Mouse (Mus musculus) fibroblast of lung, adult 2 months (primary cell): ENCODE measurements around the gene Srsf6.

Experiments used
- DNase-seq: peaks from one replicate; pipeline ENCODE4 v3.0.0-alpha.2; 2011; ENCODE audit warnings: low read depth

Srsf6 gene

GRCm38 (mm10) chr2:162932706-162933105 is 1.4 kb downstream of the Srsf6 start:
- DNase-seq: no peak

DNA sequence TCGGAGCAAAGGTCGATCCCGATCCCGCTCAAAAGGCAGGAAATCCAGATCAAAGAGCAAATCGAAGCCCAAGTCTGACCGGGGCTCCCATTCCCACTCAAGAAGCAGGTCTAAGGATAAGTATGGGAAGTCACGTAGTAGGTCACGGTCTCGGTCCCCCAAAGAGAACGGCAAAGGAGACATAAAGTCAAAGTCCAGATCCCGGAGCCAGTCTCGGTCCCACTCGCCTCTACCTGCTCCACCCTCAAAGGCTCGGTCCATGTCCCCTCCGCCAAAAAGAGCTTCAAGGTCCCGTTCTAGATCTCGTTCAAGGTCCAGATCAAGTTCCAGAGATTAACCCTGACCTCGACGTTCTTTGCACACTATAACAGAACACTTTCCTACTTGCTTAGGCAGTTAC is 3.1 kb downstream of the Srsf6 start:
- no peak for DNase-seq

GRCm38 (mm10) chr2:162935700-162936099 is 4.4 kb downstream of the Srsf6 start:
- DNase-seq: no peak

DNA sequence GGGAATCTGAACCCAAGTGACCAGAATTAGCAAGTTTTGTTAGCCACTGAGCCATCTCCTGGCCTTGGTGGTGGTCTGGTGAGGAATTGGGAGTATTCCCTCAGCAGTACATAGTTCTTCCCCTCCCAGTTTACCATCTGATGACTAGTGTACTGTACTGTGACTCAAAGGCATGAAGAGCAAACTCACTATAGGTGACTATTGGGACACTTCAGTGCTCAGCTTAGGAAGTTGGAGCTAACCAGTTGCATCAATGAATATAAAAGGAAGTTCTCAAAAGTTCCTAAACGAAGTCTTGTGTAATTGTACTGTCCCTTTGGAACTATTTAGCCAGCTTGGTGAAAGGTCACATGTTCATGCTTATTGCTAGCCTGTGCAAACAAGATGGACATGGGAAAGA is 8.2 kb downstream of the Srsf6 start:
- DNase-seq: no peak

DNA sequence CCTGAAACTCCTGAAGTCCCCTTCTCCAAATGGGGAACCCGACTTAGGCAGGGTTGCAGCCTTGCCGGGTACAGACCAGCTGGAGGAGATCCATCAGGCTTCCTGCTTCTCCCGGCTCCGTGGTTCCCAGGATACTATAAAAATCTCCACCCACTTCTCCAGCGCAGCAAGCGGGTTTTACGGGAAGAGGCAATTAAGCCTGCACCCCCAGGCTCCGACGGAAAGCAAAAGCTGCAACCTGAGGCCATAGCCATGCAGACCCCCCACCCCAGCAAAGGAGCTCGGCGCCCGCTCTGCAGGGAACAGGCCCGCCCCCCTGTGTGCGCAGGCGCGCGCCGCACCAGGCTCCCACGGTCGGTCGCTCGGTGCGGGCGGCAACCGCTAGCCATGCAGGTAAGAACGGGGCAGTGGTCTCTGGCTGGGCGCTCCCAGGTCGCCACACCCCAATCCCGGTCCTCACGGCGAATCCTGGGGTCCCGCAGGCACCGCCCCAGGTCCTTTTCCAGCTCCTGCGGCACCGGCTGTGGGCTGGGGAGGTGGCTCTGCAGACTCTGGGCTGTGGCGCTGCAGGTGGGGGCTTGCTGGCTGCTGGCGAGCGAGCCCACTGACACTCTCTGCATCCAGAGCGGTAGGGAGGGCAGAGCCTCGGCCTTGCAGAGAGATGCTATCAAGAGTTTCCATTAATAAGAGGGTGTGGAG is 12.0 kb downstream of the Srsf6 start, which contains the start of gene L3mbtl1:
L3mbtl1 (plus strand) TSS at position 325 of the 699 bp plus-strand sequence.
- DNase-seq: no peak

DNA sequence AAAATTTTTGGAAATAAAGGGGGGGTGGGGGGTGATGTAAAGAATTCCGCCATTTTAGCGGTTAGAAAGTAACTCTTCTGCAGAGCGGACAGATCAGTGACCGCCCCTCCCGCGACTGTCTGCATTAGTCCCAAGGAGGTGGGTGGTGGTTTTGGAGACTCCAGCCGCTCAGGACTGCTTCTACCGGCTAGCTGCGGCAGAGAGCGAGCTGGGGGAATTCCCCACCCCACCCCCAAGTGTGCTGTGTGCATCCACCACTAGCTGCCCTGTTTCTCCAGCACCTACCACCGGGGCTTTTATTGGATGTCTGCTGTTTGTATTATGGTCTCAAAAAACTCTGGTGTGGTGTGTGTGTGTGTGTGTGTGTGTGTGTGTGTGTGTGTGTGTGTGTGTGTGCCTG is 12.6 kb downstream of the Srsf6 start:
- DNase-seq: no peak

DNA sequence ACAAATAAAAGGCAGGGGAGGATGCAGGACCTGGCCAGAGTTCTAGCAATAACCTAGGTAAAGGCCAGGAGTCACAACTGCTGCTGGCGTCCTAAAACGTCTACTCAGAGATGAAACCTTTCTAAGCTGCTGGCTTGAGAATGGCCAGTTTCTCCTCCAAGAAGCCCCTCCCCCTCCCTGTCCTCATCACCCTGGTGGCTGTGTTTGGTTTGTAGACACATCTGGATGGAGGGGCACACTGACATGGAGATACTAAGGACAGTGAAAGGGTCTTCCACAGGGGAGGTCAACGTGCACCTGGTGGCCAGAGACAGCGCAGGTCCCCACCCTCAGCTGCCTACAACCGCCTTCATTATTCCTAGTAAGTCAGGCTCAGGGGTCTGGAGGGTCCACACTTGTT is 15.6 kb downstream of the Srsf6 start:
- no peak for DNase-seq

DNA sequence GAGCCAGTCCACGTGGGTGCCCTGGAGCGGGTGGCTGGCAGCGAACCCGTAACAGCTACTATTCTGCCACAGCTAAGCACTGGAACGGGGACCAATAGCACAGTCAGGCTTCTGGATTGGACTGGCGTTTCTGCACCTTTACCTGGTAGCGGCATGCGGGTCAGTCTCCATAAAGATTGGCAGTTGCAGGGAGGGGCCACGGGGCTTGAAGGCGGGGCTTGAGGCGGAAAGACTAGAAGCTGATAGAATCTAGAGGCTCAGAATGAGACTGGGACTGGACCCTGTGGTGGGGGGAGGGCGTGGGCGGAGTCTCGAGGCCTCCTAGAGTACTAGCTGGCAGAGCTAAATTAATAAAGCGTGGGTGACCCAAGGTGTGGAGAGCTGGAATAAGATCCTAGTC is 16.4 kb downstream of the Srsf6 start:
- no peak for DNase-seq

- no peak for DNase-seq
Measured at GRCm38 (mm10) chr2:162948221-162948620, 16.9 kb downstream of the Srsf6 start.

DNA sequence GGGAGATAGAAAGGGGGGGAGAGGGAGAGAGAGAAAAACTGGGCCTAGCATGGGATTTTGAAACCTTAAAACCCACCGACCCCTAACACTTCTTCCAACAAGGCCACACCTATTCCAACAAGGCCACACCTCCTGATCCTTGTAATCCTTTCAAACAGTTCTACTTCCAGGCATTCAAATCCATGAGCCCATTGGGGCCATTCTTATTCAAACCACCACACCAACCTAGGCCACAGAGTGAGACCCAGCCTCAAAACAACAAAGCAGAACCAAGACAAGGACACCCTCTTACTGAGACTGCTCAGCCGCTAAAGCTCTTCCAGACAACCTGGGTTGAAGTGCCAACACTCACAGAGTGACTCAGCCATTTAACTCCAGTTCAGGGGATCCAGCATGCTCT is 19.4 kb downstream of the Srsf6 start:
- no peak for DNase-seq

- no peak for DNase-seq
Measured at GRCm38 (mm10) chr2:162956843-162957242, 25.5 kb downstream of the Srsf6 start.

- no peak for DNase-seq
Measured at GRCm38 (mm10) chr2:162961321-162961720, 30.0 kb downstream of the Srsf6 start.

GRCm38 (mm10) chr2:162966734-162967133 is 35.4 kb downstream of the Srsf6 start:
- no peak for DNase-seq

GRCm38 (mm10) chr2:162968357-162968756 is 37.0 kb downstream of the Srsf6 start:
- no peak for DNase-seq

DNA sequence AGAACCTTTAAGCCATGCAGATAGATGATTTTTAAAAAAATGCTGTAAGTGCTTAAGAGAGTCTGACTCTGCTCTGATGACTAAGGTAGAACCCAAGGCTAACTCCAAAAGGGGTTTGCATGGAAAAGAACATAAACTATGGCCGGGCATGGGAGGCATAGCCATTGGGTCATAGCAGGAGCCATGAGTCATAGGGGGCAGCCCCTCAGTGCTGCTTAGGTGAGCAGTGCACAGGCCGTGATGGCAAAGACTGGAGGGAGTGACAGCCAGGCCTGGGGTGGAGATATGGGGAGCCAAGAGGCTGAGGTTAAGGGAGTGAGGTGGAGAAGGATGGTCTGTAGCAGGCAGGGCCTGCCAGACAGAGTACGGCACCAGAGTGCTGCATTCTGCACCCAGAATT is 37.8 kb downstream of the Srsf6 start:
- no peak for DNase-seq

DNA sequence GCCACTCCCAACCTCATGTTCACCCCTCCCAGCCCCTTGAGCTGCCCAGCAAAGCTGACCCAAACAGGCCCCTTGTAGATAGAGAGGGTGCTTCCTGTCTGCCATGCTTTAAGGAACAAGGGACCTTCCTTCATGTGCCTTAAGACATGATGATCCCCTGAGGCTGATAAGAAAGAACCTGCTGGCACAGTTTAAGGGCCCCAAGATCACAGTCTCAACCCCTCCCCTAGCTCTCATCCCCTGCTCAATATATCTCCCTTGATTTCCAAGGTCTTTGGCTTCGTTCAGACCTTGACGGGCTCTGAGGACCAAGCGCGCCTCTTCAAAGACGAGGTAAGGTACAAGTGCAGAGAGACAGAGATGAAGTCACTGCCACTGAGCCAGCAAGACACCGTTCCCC is 39.6 kb downstream of the Srsf6 start:
- no peak for DNase-seq

- DNase-seq: no peak
Measured at GRCm38 (mm10) chr2:162972752-162973151, 41.4 kb downstream of the Srsf6 start.

- DNase-seq: no peak
Measured at GRCm38 (mm10) chr2:162973206-162973605, 41.9 kb downstream of the Srsf6 start.

GRCm38 (mm10) chr2:162973637-162974036 is 42.3 kb downstream of the Srsf6 start:
- DNase-seq: peak; percentile 76

DNA sequence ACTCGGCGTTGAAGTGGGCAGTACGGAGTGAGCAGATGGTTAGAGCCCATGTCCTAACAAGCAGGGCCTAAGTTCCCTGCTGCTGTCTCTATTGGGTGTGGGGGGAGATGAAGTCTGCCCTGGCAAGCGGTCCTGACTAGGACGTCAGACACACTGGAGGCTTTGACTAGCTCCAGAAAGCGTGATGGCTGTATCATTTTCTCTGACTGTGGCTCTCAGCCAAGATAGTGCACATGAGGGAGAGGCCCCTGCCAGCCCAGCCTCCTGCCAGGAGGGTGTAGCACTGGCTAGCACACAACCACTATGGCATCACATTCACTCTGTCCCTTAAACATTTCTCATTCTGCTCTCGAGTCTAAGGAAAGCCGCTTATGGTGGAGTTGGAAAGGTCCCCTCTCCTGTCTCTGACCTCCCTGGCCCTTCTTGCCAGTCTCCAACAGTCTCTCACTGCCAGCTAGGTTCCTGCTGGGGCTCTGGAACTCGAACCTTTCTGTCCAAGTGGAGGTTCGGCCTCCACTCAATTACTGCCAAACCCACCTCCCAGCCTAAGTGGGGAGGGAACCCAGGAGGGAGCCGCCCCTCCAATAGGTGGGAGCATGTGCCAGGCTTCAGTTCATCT is 43.9 kb downstream of the Srsf6 start:
- peak; percentile 56 for DNase-seq

- no peak for DNase-seq
Measured at GRCm38 (mm10) chr2:162976001-162976400, 44.7 kb downstream of the Srsf6 start.

GRCm38 (mm10) chr2:162984381-162984780 is 53.1 kb downstream of the Srsf6 start:
- no peak for DNase-seq

DNA sequence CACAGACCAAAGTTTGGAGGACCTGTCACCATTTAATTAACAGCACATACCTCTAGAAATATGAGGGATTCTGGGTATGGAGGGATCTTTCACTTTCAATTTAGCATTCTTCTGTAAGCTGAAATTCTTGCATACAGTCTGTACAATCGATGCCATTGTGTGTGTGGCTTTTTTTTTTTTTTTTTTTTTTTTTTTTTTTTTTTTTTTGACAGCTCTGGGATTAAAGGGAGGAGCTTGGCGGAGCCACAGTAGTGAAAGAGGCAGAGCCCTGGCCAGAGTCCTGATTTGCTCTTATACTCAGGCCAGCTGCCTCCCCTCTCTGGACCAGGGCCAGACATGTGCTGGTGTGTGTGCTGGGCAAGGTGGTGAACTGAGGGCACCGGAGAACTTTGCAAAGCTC is 54.6 kb downstream of the Srsf6 start:
- DNase-seq: peak; percentile 64
